Mouse (Mus musculus): ENCODE measurements at regions not wholly inside any gene's neighbourhood (a gene's known extent, or its start where the extent isn't known, plus 50 kb on each side); places are given as distances from the start of the nearest gene placed in this dataset.

DNA sequence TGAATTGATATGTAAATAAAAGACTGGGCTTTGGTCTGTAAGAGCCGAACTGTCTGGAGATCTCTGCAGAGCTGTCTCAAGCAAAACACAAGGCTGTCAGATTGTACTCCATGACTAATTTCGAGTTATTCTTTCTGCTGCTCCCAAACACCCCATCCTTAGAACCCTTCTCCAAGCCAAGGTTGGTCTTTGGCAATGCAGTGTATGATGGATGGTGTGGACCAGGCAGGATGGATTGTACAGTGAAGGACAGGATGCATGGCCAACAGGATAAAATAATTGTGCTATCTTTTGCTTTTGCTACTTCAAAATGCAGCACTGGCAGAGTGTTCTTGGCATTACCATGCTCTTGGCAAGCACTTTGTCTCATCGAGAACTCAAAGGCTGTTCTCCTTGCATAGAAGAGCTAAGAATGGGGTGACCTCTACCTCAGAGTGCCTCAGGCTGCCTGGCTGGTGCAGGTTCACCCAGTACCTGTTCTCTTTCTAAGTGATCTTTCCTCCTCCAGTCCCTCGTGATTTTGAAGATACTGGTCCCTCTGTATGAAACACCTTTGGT lies 88.4 kb upstream of the Cpeb4 start:
- no peaks in the 10 kb centered on the region for H3K27me3 ChIP-seq (ENCODE audit: control insufficient read depth, insufficient read depth, low read length)
- H3K4me1 ChIP-seq (ENCODE audit: control insufficient read depth, insufficient read depth, low read length): no peaks in the 10 kb centered on the region
- H3K4me2 ChIP-seq (replicated peaks; ENCODE audit: low read depth, low read length): no peak overlapping the region
- 81% methylated on average over 4 of the region's 4 CpGs for WGBS
- H3K27ac ChIP-seq (ENCODE audit: low read length): no peak overlapping the region
- H3K9ac ChIP-seq (replicated peaks; ENCODE audit: low read depth, low read length): no peak overlapping the region
- no peak overlapping the region for H3K4me3 ChIP-seq (ENCODE audit: low read depth, low read length)
- ATAC-seq (ENCODE audit: insufficient number of reproducible peaks, insufficient read depth, low FRiP score, low read depth): no peak
- no peaks in the 10 kb centered on the region for H3K9me3 ChIP-seq (ENCODE audit: control insufficient read depth, low read depth, low read length)
- no peaks in the 10 kb centered on the region for H3K36me3 ChIP-seq (ENCODE audit: control insufficient read depth, insufficient read depth, low read length)

- H3K4me1 ChIP-seq (ENCODE audit: control insufficient read depth, insufficient read depth, low read length): no peaks in the 10 kb centered on the region
- no peak overlapping the region for H3K27ac ChIP-seq (ENCODE audit: low read length)
- H3K27me3 ChIP-seq (ENCODE audit: control insufficient read depth, insufficient read depth, low read length): no peaks in the 10 kb centered on the region
- 88% methylated on average over 6 of the region's 6 CpGs for whole genome bisulfite sequencing
- no peaks in the 10 kb centered on the region for H3K36me3 ChIP-seq (ENCODE audit: control insufficient read depth, insufficient read depth, low read length)
- no peak overlapping the region for H3K4me3 ChIP-seq (ENCODE audit: low read depth, low read length)
- H3K9ac ChIP-seq (replicated peaks; ENCODE audit: low read depth, low read length): no peak overlapping the region
- no peak overlapping the region for H3K4me2 ChIP-seq (replicated peaks; ENCODE audit: low read depth, low read length)
- H3K9me3 ChIP-seq (ENCODE audit: control insufficient read depth, low read depth, low read length): no peaks in the 10 kb centered on the region
- ATAC-seq (ENCODE audit: insufficient number of reproducible peaks, insufficient read depth, low FRiP score, low read depth): no peak
Observed at GRCm38 (mm10) chr11:31784332-31784901, 87.6 kb upstream of the Cpeb4 start.

GRCm38 (mm10) chr11:31785160-31785559 lies 86.9 kb upstream of the Cpeb4 start:
- H3K27me3 ChIP-seq (ENCODE audit: control insufficient read depth, insufficient read depth, low read length): no peaks in the 10 kb centered on the region
- WGBS: 82% methylated on average over 7 of the region's 7 CpGs
- H3K4me1 ChIP-seq (ENCODE audit: control insufficient read depth, insufficient read depth, low read length): no peaks in the 10 kb centered on the region
- no peak overlapping the region for H3K4me2 ChIP-seq (replicated peaks; ENCODE audit: low read depth, low read length)
- no peaks in the 10 kb centered on the region for H3K9me3 ChIP-seq (ENCODE audit: control insufficient read depth, low read depth, low read length)
- no peak overlapping the region for H3K27ac ChIP-seq (ENCODE audit: low read length)
- no peak overlapping the region for H3K4me3 ChIP-seq (ENCODE audit: low read depth, low read length)
- no peak overlapping the region for H3K9ac ChIP-seq (replicated peaks; ENCODE audit: low read depth, low read length)
- no peaks in the 10 kb centered on the region for H3K36me3 ChIP-seq (ENCODE audit: control insufficient read depth, insufficient read depth, low read length)
- no peak for ATAC-seq (ENCODE audit: insufficient number of reproducible peaks, insufficient read depth, low FRiP score, low read depth)

DNA sequence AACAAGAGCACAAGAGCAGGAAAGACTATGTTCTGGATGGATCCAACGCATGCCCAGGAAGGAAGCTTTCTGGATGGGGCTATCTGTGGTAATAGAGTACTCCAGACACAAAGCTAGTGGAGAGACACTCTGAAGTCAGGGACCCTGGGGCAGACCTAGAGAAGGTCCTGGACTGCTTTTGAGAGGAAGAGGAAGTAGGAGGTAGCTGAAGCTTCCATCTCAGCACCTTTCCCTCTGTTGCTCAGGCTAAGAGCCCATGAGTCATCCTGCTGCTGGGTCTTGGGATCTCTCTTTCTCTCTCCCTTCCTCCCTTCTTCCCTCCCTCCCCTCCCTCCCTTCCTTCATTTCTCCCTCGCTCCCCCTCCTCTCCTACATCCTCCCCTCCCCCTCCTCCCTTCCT lies 84.6 kb upstream of the Cpeb4 start:
- Histone ChIP-seq H3K27ac (ENCODE audit: low read length) (no peak overlapping the region), H3K4me2 (replicated peaks; ENCODE audit: low read depth, low read length) (no peak overlapping the region), H3K9ac (replicated peaks; ENCODE audit: low read depth, low read length) (no peak overlapping the region), H3K36me3 (ENCODE audit: control insufficient read depth, insufficient read depth, low read length) (no peaks in the 10 kb centered on the region), H3K9me3 (ENCODE audit: control insufficient read depth, low read depth, low read length) (no peaks in the 10 kb centered on the region), H3K27me3 (ENCODE audit: control insufficient read depth, insufficient read depth, low read length) (no peaks in the 10 kb centered on the region), H3K4me3 (ENCODE audit: low read depth, low read length) (no peak overlapping the region), H3K4me1 (ENCODE audit: control insufficient read depth, insufficient read depth, low read length) (no peaks in the 10 kb centered on the region)
- no peak for ATAC-seq (ENCODE audit: insufficient number of reproducible peaks, insufficient read depth, low FRiP score, low read depth)
- WGBS: 88% methylated on average over 2 of the region's 2 CpGs

GRCm38 (mm10) chr11:31787917-31788703 lies 83.9 kb upstream of the Cpeb4 start:
- no peaks in the 10 kb centered on the region for H3K27me3 ChIP-seq (ENCODE audit: control insufficient read depth, insufficient read depth, low read length)
- H3K9me3 ChIP-seq (ENCODE audit: control insufficient read depth, low read depth, low read length): no peaks in the 10 kb centered on the region
- H3K9ac ChIP-seq (replicated peaks; ENCODE audit: low read depth, low read length): no peak overlapping the region
- H3K4me3 ChIP-seq (ENCODE audit: low read depth, low read length): no peak overlapping the region
- H3K4me2 ChIP-seq (replicated peaks; ENCODE audit: low read depth, low read length): no peak overlapping the region
- H3K27ac ChIP-seq (ENCODE audit: low read length): no peak overlapping the region
- 45% methylated on average over 2 of the region's 2 CpGs for WGBS
- no peaks in the 10 kb centered on the region for H3K36me3 ChIP-seq (ENCODE audit: control insufficient read depth, insufficient read depth, low read length)
- no peaks in the 10 kb centered on the region for H3K4me1 ChIP-seq (ENCODE audit: control insufficient read depth, insufficient read depth, low read length)
- ATAC-seq (ENCODE audit: insufficient number of reproducible peaks, insufficient read depth, low FRiP score, low read depth): no peak

GRCm38 (mm10) chr11:31789967-31790366 lies 82.0 kb upstream of the Cpeb4 start:
- no peaks in the 10 kb centered on the region for H3K9me3 ChIP-seq (ENCODE audit: control insufficient read depth, low read depth, low read length)
- no peak overlapping the region for H3K4me3 ChIP-seq (ENCODE audit: low read depth, low read length)
- no peak overlapping the region for H3K27ac ChIP-seq (ENCODE audit: low read length)
- no peak overlapping the region for H3K9ac ChIP-seq (replicated peaks; ENCODE audit: low read depth, low read length)
- no peak for ATAC-seq (ENCODE audit: insufficient number of reproducible peaks, insufficient read depth, low FRiP score, low read depth)
- H3K4me2 ChIP-seq (replicated peaks; ENCODE audit: low read depth, low read length): no peak overlapping the region
- no peaks in the 10 kb centered on the region for H3K4me1 ChIP-seq (ENCODE audit: control insufficient read depth, insufficient read depth, low read length)
- no peaks in the 10 kb centered on the region for H3K27me3 ChIP-seq (ENCODE audit: control insufficient read depth, insufficient read depth, low read length)
- WGBS: 81% methylated on average over 3 of the region's 3 CpGs
- H3K36me3 ChIP-seq (ENCODE audit: control insufficient read depth, insufficient read depth, low read length): no peaks in the 10 kb centered on the region

GRCm38 (mm10) chr11:31791264-31791663 lies 80.7 kb upstream of the Cpeb4 start:
- H3K36me3 ChIP-seq (ENCODE audit: control insufficient read depth, insufficient read depth, low read length): no peaks in the 10 kb centered on the region
- ATAC-seq (ENCODE audit: insufficient number of reproducible peaks, insufficient read depth, low FRiP score, low read depth): no peak
- no peak overlapping the region for H3K4me3 ChIP-seq (ENCODE audit: low read depth, low read length)
- H3K27me3 ChIP-seq (ENCODE audit: control insufficient read depth, insufficient read depth, low read length): no peaks in the 10 kb centered on the region
- H3K9ac ChIP-seq (replicated peaks; ENCODE audit: low read depth, low read length): no peak overlapping the region
- H3K4me1 ChIP-seq (ENCODE audit: control insufficient read depth, insufficient read depth, low read length): no peaks in the 10 kb centered on the region
- no peaks in the 10 kb centered on the region for H3K9me3 ChIP-seq (ENCODE audit: control insufficient read depth, low read depth, low read length)
- no peak overlapping the region for H3K27ac ChIP-seq (ENCODE audit: low read length)
- H3K4me2 ChIP-seq (replicated peaks; ENCODE audit: low read depth, low read length): no peak overlapping the region
- WGBS: 43% methylated on average over 2 of the region's 2 CpGs

- WGBS: 69% methylated on average over 8 of the region's 8 CpGs
- no peak for ATAC-seq (ENCODE audit: insufficient number of reproducible peaks, insufficient read depth, low FRiP score, low read depth)
- no peak overlapping the region for H3K4me3 ChIP-seq (ENCODE audit: low read depth, low read length)
- no peaks in the 10 kb centered on the region for H3K36me3 ChIP-seq (ENCODE audit: control insufficient read depth, insufficient read depth, low read length)
- no peaks in the 10 kb centered on the region for H3K4me1 ChIP-seq (ENCODE audit: control insufficient read depth, insufficient read depth, low read length)
- H3K9ac ChIP-seq (replicated peaks; ENCODE audit: low read depth, low read length): no peak overlapping the region
- no peaks in the 10 kb centered on the region for H3K27me3 ChIP-seq (ENCODE audit: control insufficient read depth, insufficient read depth, low read length)
- no peak overlapping the region for H3K4me2 ChIP-seq (replicated peaks; ENCODE audit: low read depth, low read length)
- H3K9me3 ChIP-seq (ENCODE audit: control insufficient read depth, low read depth, low read length): no peaks in the 10 kb centered on the region
- H3K27ac ChIP-seq (ENCODE audit: low read length): no peak overlapping the region
Observed at GRCm38 (mm10) chr11:31795084-31795483, 76.9 kb upstream of the Cpeb4 start.
